Mouse (Mus musculus): Measurements from ENCODE around the gene Rere. TPM values are rescaled to one million over a fixed set of nuclear protein-coding genes. Genes with fewer than 3 reads are reported as not detected.

The Rere gene
- polyA plus RNA-seq, 1 experiment: 61.3 TPM

DNA sequence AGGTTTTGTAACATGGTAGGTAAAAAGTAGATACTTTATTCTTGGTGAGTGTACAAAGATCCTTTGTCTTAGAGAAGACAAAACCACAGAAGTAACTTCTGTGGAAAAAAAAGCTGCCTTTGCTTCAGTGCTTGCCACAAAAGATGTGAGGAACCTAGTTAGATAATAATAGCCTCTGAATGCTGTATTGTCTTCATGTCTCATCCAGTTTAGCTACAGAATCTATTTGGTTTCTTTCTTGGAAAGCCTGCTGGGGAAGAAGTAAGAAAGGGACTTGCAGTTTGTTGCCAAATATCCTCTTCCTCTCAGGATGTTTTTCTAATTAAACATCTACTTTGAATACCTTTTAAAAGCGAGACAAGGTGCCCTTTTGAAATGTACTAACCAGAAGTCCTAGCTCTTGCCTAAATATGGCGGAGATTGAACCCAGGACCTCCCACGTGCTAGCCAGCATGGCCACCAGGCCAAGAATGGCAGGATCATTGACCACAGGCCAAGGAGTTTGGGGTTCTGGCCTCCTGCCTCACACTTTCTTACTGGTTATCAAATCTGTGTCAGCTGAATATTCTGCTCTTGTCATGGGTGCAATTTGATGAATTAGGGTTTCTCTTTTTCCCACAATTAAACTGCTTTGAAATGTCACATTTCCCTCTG lies 42.9 kb upstream of the Rere start:
- H3K4me3 ChIP-seq (replicated peaks; ENCODE audit: control insufficient read depth, low read depth, low read length): peak overlapping the region; percentile 89
- TF ChIP-seq POLR2A (IDR thresholded peaks at IDR 0.05; ENCODE audit: borderline replicate concordance, control insufficient read depth, low read depth, low read length) (no peak), CTCF (IDR thresholded peaks at IDR 0.05; ENCODE audit: control insufficient read depth, insufficient read depth, low read length) (no peak)
- WGBS: 20% methylated on average over 3 of the region's 3 CpGs
- H3K4me1 ChIP-seq (ENCODE audit: control insufficient read depth, insufficient read depth, low read length): peaks cover 7% of the 10 kb centered on the region; the same call in 1 of the 2 replicates
- H3K27ac ChIP-seq (ENCODE audit: control insufficient read depth, insufficient read depth, low read depth, low read length, poor library complexity): peak overlapping the region; percentile 44; the same call in 1 of the 2 replicates

DNA sequence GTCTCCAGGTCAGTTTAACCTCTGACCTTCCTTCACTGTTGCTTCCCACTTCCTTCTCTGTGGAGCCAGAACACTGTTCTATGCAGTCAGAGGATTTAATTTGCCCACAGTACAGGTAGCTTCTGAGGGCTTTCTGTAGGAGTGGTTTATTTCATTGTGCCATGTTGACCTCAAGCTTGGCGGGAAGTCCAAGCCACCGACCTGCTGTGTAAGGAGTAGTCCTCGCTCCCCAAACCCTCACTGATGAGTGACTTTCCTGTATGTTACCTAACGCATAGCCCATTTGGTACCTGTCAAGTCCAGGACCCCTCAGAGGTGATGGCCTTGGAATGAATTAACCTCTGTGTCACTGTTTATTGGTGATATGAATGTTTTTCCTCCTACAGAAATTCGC lies 42.4 kb upstream of the Rere start:
- Histone ChIP-seq H3K4me3 (replicated peaks; ENCODE audit: control insufficient read depth, low read depth, low read length) (peak overlapping the region; percentile 43), H3K4me1 (ENCODE audit: control insufficient read depth, insufficient read depth, low read length) (peaks cover 7% of the 10 kb centered on the region; the same call in 1 of the 2 replicates), H3K27ac (ENCODE audit: control insufficient read depth, insufficient read depth, low read depth, low read length, poor library complexity) (peak overlapping the region; percentile 44; the same call in 1 of the 2 replicates)
- 43% methylated on average over 5 of the region's 5 CpGs for WGBS
- TF ChIP-seq POLR2A (IDR thresholded peaks at IDR 0.05; ENCODE audit: borderline replicate concordance, control insufficient read depth, low read depth, low read length): no peak
- TF ChIP-seq CTCF (IDR thresholded peaks at IDR 0.05; ENCODE audit: control insufficient read depth, insufficient read depth, low read length): no peak

DNA sequence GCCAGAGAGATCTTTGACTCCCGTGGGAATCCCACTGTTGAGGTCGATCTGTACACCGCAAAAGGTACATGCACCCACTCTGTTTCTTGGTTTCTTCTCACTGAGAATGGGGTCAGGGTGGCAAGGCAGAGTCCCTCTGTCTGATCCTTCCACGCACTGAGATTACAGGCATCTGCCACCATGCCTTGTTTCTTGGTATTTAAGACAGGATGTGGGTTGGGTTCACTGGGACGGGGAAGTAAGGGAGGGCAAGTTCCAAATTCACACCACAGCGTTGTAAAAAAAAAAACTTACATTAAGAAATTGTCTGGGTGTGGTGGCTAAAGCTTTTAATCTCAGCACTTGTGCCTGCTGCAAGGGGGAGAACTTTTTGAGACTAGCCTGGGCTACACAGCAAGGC lies 41.9 kb upstream of the Rere start:
- TF ChIP-seq CTCF (IDR thresholded peaks at IDR 0.05; ENCODE audit: control insufficient read depth, insufficient read depth, low read length) (no peak), POLR2A (IDR thresholded peaks at IDR 0.05; ENCODE audit: borderline replicate concordance, control insufficient read depth, low read depth, low read length) (no peak)
- H3K27ac ChIP-seq (ENCODE audit: control insufficient read depth, insufficient read depth, low read depth, low read length, poor library complexity): peak overlapping the region; percentile 44; the same call in 1 of the 2 replicates
- peaks cover 7% of the 10 kb centered on the region; the same call in 1 of the 2 replicates for H3K4me1 ChIP-seq (ENCODE audit: control insufficient read depth, insufficient read depth, low read length)
- WGBS: 18% methylated on average over 6 of the region's 6 CpGs
- H3K4me3 ChIP-seq (replicated peaks; ENCODE audit: control insufficient read depth, low read depth, low read length): peak overlapping the region; percentile 1

DNA sequence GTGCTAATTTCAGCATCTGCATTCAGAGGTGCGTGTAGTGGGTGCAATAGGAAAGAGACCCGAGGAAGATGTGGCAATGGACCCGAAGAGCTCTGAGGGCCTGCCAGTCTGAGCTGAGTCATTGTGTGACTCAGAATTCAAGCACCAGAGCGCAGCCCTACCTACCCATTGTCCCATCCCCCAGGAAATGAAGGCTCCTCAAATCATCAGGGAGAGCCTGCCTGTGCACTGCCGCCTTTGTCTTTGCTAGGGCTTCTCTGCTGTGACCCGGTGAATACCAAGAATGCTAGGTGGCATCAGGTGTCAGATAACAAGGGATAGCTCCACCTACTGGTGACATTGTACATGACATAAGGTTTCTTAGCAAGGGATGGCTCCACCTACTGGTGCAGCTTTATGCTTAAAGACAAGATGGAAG lies 41.5 kb upstream of the Rere start:
- Histone ChIP-seq H3K4me1 (ENCODE audit: control insufficient read depth, insufficient read depth, low read length) (peaks cover 7% of the 10 kb centered on the region; the same call in 1 of the 2 replicates), H3K27ac (ENCODE audit: control insufficient read depth, insufficient read depth, low read depth, low read length, poor library complexity) (peak overlapping the region; percentile 44; the same call in 1 of the 2 replicates), H3K4me3 (replicated peaks; ENCODE audit: control insufficient read depth, low read depth, low read length) (peak overlapping the region; percentile 4)
- WGBS: 5% methylated on average over 6 of the region's 6 CpGs
- TF ChIP-seq POLR2A (IDR thresholded peaks at IDR 0.05; ENCODE audit: borderline replicate concordance, control insufficient read depth, low read depth, low read length) (no peak), CTCF (IDR thresholded peaks at IDR 0.05; ENCODE audit: control insufficient read depth, insufficient read depth, low read length) (peak; percentile 54)

DNA sequence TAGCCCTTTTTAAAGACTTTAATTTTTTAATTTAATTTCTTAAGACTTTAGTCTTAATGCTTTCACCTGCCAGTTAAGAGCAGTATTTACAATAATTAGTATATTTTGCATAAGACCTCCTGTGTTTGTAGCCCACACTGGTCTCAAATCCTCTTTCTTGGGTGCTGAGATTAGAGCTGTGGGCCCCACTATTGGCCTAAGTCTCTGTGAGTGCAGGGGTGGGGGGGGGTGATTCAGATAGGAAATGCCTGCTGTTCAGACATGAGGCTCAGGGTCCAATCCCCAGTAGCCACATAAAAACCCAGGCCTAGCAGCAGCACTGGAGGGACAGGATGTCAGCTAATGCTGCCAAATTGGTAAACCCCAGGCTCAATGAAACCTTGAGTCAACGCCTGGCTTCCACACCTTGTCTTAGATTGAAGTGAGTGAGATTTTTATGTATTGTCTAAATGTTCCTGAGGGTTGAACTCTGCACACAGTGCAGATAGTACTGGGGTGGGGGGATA lies 41.0 kb upstream of the Rere start:
- peaks cover 7% of the 10 kb centered on the region; the same call in 1 of the 2 replicates for H3K4me1 ChIP-seq (ENCODE audit: control insufficient read depth, insufficient read depth, low read length)
- no peak for TF ChIP-seq POLR2A (IDR thresholded peaks at IDR 0.05; ENCODE audit: borderline replicate concordance, control insufficient read depth, low read depth, low read length)
- no peak for TF ChIP-seq CTCF (IDR thresholded peaks at IDR 0.05; ENCODE audit: control insufficient read depth, insufficient read depth, low read length)
- WGBS: 69% methylated on average over 1 of the region's 1 CpGs
- no peak overlapping the region for H3K4me3 ChIP-seq (replicated peaks; ENCODE audit: control insufficient read depth, low read depth, low read length)
- peak overlapping the region; percentile 28 for H3K27ac ChIP-seq (ENCODE audit: control insufficient read depth, insufficient read depth, low read depth, low read length, poor library complexity)

DNA sequence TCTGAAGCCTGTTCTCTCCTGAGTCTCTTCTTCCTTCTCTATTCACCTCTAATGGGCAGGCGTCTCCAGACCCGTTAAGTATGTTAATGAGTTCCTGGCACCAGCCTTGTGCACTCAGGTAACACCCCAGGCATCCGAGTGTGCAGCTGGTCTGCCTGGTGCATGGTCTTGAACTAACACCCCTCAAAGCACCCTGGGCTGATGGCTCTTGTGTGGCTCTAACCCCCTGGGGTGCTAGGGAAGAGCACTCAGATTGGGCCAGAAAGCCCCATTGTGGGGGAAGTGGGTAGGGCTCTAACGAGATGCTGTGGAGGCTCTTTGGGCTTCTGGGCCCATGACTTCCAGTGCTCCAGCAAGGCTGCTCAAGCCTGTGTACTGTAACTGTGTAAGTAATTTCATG lies 39.7 kb upstream of the Rere start:
- H3K4me3 ChIP-seq (replicated peaks; ENCODE audit: control insufficient read depth, low read depth, low read length): no peak overlapping the region
- TF ChIP-seq POLR2A (IDR thresholded peaks at IDR 0.05; ENCODE audit: borderline replicate concordance, control insufficient read depth, low read depth, low read length) (no peak), CTCF (IDR thresholded peaks at IDR 0.05; ENCODE audit: control insufficient read depth, insufficient read depth, low read length) (no peak)
- peaks cover 7% of the 10 kb centered on the region; the same call in 1 of the 2 replicates for H3K4me1 ChIP-seq (ENCODE audit: control insufficient read depth, insufficient read depth, low read length)
- H3K27ac ChIP-seq (ENCODE audit: control insufficient read depth, insufficient read depth, low read depth, low read length, poor library complexity): peak overlapping the region; percentile 13
- 63% methylated on average over 4 of the region's 4 CpGs for WGBS

DNA sequence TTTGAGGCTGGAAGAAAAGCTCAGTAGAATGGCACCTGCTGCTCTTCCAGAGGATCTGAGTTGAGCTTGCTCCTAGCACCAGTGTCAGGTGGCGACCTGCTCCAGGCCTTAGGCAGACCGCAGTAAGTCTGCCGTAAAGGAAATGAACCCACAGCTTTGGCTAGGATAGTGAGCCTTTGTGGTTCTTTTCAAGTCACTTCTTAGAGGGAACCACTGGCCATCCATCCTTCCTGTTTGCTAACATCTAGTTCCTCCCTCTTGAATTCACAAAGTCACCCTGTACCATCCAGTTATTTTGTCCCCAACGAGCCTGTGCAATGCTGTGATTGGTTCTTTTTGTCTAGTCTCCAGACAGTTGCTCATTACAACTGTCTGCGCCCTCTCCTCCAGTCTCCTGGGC lies 38.7 kb upstream of the Rere start:
- H3K27ac ChIP-seq (ENCODE audit: control insufficient read depth, insufficient read depth, low read depth, low read length, poor library complexity): peak overlapping the region; percentile 71; the same call in 1 of the 2 replicates
- H3K4me1 ChIP-seq (ENCODE audit: control insufficient read depth, insufficient read depth, low read length): peaks cover 7% of the 10 kb centered on the region; the same call in 1 of the 2 replicates
- TF ChIP-seq CTCF (IDR thresholded peaks at IDR 0.05; ENCODE audit: control insufficient read depth, insufficient read depth, low read length) (no peak), POLR2A (IDR thresholded peaks at IDR 0.05; ENCODE audit: borderline replicate concordance, control insufficient read depth, low read depth, low read length) (no peak)

DNA sequence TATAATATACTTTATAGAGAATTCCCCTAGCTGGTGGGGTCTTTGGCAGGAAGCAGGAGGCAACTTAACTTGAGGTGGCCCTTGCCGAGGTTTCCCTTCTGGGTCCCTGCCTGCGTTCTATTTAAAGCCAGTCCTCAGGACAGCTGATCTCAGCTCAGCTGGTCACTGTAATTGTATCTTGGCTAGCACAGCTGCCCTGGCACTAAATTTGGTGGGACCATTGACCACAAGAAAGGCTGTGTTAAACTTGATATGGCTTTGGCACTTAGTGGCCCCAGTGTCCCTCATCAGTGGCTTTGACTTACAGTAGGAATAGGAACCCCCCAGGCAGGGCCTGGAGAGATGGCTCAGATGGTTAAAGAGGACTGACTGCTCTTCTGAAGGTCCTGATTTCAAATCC lies 35.6 kb upstream of the Rere start:
- WGBS: 66% methylated on average over 2 of the region's 2 CpGs
- TF ChIP-seq POLR2A (IDR thresholded peaks at IDR 0.05; ENCODE audit: borderline replicate concordance, control insufficient read depth, low read depth, low read length) (no peak), CTCF (IDR thresholded peaks at IDR 0.05; ENCODE audit: control insufficient read depth, insufficient read depth, low read length) (no peak)
- H3K4me1 ChIP-seq (ENCODE audit: control insufficient read depth, insufficient read depth, low read length): peaks cover 4% of the 10 kb centered on the region; the same call in 1 of the 2 replicates

More for the DNA sequence above, 38.7 kb upstream of the Rere start:
- WGBS: 18% methylated on average over 5 of the region's 5 CpGs
- H3K4me3 ChIP-seq (replicated peaks; ENCODE audit: control insufficient read depth, low read depth, low read length): no peak overlapping the region

More for the DNA sequence above, 35.6 kb upstream of the Rere start:
- Histone ChIP-seq H3K27ac (ENCODE audit: control insufficient read depth, insufficient read depth, low read depth, low read length, poor library complexity) (no peak overlapping the region), H3K4me3 (replicated peaks; ENCODE audit: control insufficient read depth, low read depth, low read length) (no peak overlapping the region)

Measured in bone marrow, adult 2 months (tissue).